Mouse (Mus musculus) midbrain, embryonic 11.5 days (tissue): ENCODE results near the gene 5830473C10Rik. TPM values are rescaled to one million over a fixed set of nuclear protein-coding genes. Genes with fewer than 3 reads are reported as not detected.

Experiments used
- ATAC-seq: fragments of 200-750 bp; cut with Nextera tagmentation; 2 replicates; pipeline ENCODE4 v1.8.0; 2017; ENCODE audit warnings: moderate TSS enrichment, moderate library complexity; ENCODE audit not compliant: low FRiP score
- DNase-seq: peaks from one replicate; pipeline ENCODE4 v3.0.0; 2015; ENCODE audit warnings: low spot score; ENCODE audit errors: missing footprints
- H3K27ac ChIP-seq: fragments of 300-500 bp; sonication (generic); 2 replicates; pipeline ENCODE4 v1.5.1; 2014; ENCODE audit warnings: low read depth, low read length
- H3K27me3 ChIP-seq: fragments of 300-500 bp; sonication (generic); 2 replicates; pipeline ENCODE4 v1.6.1; 2014; ENCODE audit warnings: mild to moderate bottlenecking, low read length, moderate library complexity, mixed read lengths; ENCODE audit not compliant: control insufficient read depth, insufficient read depth
- H3K36me3 ChIP-seq: fragments of 300-500 bp; sonication (generic); 2 replicates; pipeline ENCODE4 v1.6.1; 2014; ENCODE audit warnings: mild to moderate bottlenecking, low read length, moderate library complexity, mixed read lengths; ENCODE audit not compliant: control insufficient read depth, insufficient read depth
- H3K4me1 ChIP-seq: fragments of 300-500 bp; sonication (generic); 2 replicates; pipeline ENCODE4 v1.6.1; 2014; ENCODE audit warnings: low read length; ENCODE audit not compliant: control insufficient read depth, insufficient read depth
- H3K4me2 ChIP-seq: fragments of 300-500 bp; sonication (generic); 2 replicates; pipeline ENCODE4 v1.6.1; 2014; ENCODE audit warnings: mild to moderate bottlenecking, moderate library complexity
- H3K4me3 ChIP-seq: fragments of 300-500 bp; sonication (generic); 2 replicates; pipeline ENCODE4 v1.5.1; 2014; ENCODE audit warnings: low read depth, low read length
- H3K9ac ChIP-seq: fragments of 300-500 bp; sonication (generic); 2 replicates; pipeline ENCODE4 v1.6.1; 2014; ENCODE audit warnings: low read length
- H3K9me3 ChIP-seq: fragments of 300-500 bp; sonication (generic); 2 replicates; pipeline ENCODE4 v1.6.1; 2016; ENCODE audit warnings: low read length; ENCODE audit not compliant: control insufficient read depth
- WGBS: fragments of 180-500 bp; shearing (Covaris S2); extraction: QIAGEN DNeasy Blood & Tissue Kit; methylation state at CpG from one replicate; pipeline ENCODE4 v1.1.7; 2014; 5-methylcytosine and 5-hydroxymethylcytosine counted together
- polyA plus RNA-seq: library from polyadenylated mRNA; unstranded; fragments of >200 nt; fragmentation: Nextera tagmentation; extraction: Ambion mirVana; gene quantifications from 2 replicates; pipeline ENCODE4 v1.2.1, GENCODE M21; 2014

5830473C10Rik gene
- not detected in 2 replicates for polyA plus RNA-seq

DNA sequence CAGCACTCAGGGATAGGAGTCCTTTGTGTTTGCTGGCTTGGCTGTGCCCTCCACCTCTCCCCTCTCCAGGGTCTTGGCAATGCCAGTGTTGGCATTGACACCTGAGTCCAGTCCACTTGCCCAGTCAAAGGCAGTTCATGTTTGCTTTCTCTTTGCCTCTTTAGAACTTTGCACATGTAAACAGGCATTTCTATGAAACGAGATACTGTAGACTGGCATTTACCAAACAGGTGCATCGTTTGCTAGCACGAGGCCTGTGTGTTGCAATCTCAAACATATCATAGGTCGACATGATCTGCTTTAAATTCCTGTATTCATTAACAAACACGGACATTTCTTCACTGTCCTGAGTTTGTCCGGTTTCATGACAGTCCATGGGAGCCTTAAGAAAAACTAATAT lies at the start of gene 5830473C10Rik:
5830473C10Rik (plus strand) TSS at position 365 of the 400 bp plus-strand sequence.
- Histone ChIP-seq H3K9ac (no peak within 1 kb of the TSS), H3K27me3 (no peaks in the 10 kb centered on the region), H3K4me2 (no peak within 1 kb of the TSS), H3K9me3 (no peaks in the 10 kb centered on the region), H3K36me3 (no peaks in the 10 kb centered on the region), H3K4me3 (no peak within 1 kb of the TSS), H3K4me1 (no peaks in the 10 kb centered on the region), H3K27ac (no peak within 1 kb of the TSS)
- 91% methylated on average over 6 of the region's 6 CpGs for WGBS
- no peak for ATAC-seq
- no peak for DNase-seq

DNA sequence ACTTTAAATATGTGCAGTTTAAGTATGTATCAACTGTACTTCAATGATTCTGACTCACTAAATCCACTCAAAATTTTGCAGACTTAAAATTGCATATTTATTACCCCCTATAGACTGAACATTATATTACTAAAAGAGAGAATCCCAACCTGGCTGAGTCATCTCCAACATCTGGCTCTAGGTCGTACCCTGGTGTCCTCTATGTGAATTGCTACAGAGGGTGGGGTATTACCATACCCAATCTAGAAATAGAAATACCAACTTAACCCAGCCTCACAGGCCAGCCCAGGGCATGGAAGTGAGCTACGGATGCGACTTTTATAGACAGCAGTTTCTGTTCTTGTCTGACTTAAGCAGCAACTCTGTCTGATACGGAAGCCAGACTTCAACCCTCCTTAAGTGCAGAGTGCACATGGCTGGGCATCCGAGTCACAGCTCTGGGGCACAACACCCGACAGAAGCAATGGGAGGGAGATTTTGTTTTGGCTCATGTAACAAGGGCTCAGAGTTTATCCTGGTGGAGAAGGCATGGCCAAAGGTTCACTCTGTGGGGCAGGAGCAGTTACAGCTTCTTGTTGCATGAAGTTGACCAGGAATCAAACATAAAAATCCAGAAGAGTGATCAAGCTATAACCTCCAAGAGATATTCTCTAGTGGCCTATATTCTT lies 48.5 kb upstream of the 5830473C10Rik start:
- no peak for ATAC-seq
- no peaks in the 10 kb centered on the region for H3K36me3 ChIP-seq
- 80% methylated on average over 6 of the region's 6 CpGs for WGBS

DNA sequence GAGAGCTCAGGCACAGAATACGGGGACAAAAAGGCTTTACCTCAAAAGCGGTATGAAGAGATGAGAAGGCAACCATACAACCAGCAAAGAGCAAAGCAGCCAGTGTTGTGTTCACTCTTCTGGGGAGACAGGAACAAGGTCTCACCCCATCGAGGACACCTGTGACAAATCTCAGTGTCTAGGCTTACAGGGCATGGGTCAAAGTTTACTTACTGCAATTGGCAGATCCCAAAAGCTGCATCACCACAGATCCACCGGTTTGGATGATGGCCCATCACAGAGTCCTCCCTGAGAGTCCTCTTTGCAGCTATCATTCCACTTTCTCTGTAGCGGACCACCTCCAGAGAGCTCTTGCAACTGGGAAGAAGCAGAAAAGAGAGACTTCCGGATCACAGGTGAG lies 45.3 kb upstream of the 5830473C10Rik start:
- WGBS: 85% methylated on average over 6 of the region's 6 CpGs
- H3K4me2 ChIP-seq: no peak overlapping the region
- ATAC-seq (no peak), DNase-seq (no peak)
- no peaks in the 10 kb centered on the region for H3K36me3 ChIP-seq
- no peaks in the 10 kb centered on the region for H3K4me1 ChIP-seq
- H3K9me3 ChIP-seq: no peaks in the 10 kb centered on the region
- H3K4me3 ChIP-seq: no peak overlapping the region
- no peak overlapping the region for H3K27ac ChIP-seq
- no peak overlapping the region for H3K9ac ChIP-seq
- no peaks in the 10 kb centered on the region for H3K27me3 ChIP-seq

More for the DNA sequence above, 48.5 kb upstream of the 5830473C10Rik start:
- Histone ChIP-seq H3K9me3 (no peaks in the 10 kb centered on the region), H3K4me1 (0 out of 2 replicates have a peak, but pooled peaks cover under 1% of the 10 kb centered on the region), H3K27me3 (no peaks in the 10 kb centered on the region), H3K4me2 (no peak overlapping the region), H3K9ac (no peak overlapping the region), H3K4me3 (no peak overlapping the region), H3K27ac (no peak overlapping the region)
- DNase-seq: no peak

DNA sequence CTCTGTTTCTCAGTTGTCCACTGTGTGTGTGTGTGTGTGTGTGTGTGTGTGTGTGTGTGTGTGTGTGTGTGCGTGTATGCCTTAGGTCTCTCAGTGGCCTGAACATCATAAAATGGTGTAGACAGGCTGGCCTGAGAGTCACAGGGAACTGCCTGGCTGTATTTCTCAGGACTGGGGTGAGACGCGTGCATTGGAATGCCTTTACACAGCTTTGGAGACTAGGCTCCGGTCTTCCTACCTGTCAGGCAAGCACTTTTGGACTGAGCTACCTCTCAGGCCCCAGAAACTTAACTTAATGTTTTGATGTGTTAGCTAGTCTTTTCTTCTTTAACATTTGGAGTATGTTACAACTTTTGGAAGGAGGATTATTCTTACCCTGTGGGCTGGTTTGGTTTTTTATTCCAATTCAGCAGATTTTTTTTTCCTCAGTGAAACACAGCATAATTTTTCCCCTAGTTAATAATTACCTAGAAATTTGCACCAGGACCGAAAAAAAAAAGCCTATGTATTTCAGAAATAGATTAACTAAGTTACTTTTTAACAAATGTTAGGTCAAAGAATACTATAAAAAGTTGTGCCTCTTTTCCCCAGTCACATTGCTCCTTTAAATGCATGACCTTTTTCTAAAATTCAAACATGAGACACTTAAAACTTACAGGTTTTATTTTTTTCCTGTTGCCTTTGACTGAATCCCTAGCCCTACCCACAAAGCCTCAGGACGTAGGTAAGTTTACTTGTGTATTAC lies 42.4 kb upstream of the 5830473C10Rik start, which contains the start of gene Afm:
Afm (plus strand) TSS at position 577 of the 745 bp plus-strand sequence.
- Histone ChIP-seq H3K9me3 (no peaks in the 10 kb centered on the region), H3K4me3 (no peak within 1 kb of the TSS), H3K4me1 (no peaks in the 10 kb centered on the region), H3K27me3 (no peaks in the 10 kb centered on the region), H3K9ac (no peak within 1 kb of the TSS), H3K36me3 (no peaks in the 10 kb centered on the region), H3K4me2 (no peak within 1 kb of the TSS), H3K27ac (no peak within 1 kb of the TSS)
- 93% methylated on average over 6 of the region's 6 CpGs for WGBS
- ATAC-seq: no peak
- DNase-seq: no peak

DNA sequence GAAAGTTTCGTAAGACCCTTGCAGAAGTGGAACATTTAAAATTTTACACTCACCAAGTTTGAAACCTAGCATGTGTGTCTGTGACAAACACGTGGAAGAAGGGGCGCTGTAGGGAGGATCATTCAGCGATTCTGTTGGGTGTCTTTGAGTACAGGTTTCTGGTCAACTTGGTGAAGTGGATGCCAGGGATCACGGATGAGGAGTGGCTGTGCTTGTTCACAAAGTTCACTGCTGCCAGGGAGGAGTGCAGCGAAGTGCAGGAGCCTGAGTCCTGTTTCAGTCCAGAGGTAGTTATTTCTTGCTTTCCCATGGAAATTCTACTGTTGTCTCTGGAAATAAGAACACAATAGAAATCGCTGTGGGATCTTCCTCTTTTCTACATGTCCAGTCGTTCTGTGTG lies 9.7 kb upstream of the 5830473C10Rik start:
- H3K9me3 ChIP-seq: no peaks in the 10 kb centered on the region
- ATAC-seq: no peak
- H3K4me2 ChIP-seq: no peak overlapping the region
- no peak for DNase-seq
- H3K27me3 ChIP-seq: no peaks in the 10 kb centered on the region
- no peak overlapping the region for H3K4me3 ChIP-seq
- WGBS: 85% methylated on average over 8 of the region's 8 CpGs
- H3K4me1 ChIP-seq: no peaks in the 10 kb centered on the region
- no peak overlapping the region for H3K9ac ChIP-seq
- no peaks in the 10 kb centered on the region for H3K36me3 ChIP-seq
- no peak overlapping the region for H3K27ac ChIP-seq

DNA sequence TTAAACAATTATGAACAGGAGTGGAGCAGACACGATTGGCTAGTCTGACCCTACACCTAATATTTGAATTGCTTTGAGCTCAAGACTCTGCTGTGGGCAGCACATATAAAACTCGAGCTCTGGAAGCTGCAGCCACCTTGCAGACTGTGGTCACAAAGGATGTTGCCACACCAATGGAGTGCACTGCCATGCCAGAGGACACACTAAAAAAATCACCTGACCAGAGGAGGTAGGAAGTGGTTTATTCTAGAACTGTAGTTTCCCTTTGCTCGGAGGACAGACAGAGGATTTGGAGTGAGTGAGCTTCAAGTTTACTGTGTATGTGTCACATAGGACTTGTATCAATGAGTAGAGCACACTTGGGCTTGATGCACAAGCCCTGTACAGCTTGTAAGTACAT lies 4.9 kb upstream of the 5830473C10Rik start:
- no peaks in the 10 kb centered on the region for H3K27me3 ChIP-seq
- H3K27ac ChIP-seq: no peak overlapping the region
- no peaks in the 10 kb centered on the region for H3K9me3 ChIP-seq
- no peak for ATAC-seq
- no peak for DNase-seq
- no peaks in the 10 kb centered on the region for H3K4me1 ChIP-seq
- H3K4me2 ChIP-seq: no peak overlapping the region
- H3K36me3 ChIP-seq: no peaks in the 10 kb centered on the region
- no peak overlapping the region for H3K9ac ChIP-seq
- 76% methylated on average over 3 of the region's 3 CpGs for WGBS
- no peak overlapping the region for H3K4me3 ChIP-seq

DNA sequence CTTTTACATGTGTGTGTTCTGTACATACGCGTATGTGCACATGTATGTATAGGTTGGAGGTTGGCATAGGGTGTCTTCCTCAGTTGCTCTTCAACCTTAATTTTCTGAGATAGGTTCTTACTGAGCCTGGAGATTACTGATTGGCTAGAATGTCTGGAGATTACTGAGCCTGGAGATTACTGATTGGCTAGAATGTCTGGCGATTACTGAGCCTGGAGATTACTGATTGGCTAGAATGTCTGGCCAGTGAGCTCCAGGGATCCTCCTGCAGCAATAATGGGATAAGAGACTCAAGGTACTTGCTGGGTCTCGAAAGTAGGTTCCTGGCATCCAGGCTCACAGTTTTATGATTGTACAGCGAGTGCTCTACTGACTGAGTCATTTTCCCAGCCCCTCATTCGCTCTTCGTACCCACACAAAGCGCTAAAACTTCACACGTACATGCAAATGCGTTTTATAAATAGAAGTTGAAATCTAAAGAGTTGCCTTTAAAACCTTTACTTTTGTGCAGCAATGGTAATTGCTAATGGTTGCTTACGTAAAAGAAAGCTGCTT lies 891 bp downstream of the 5830473C10Rik start:
- Histone ChIP-seq H3K27me3 (no peaks in the 10 kb centered on the region), H3K4me1 (no peaks in the 10 kb centered on the region), H3K36me3 (no peaks in the 10 kb centered on the region), H3K9ac (no peak overlapping the region), H3K4me2 (no peak overlapping the region), H3K27ac (no peak overlapping the region), H3K9me3 (no peaks in the 10 kb centered on the region), H3K4me3 (no peak overlapping the region)
- DNase-seq (no peak), ATAC-seq (no peak)
- 95% methylated on average over 11 of the region's 11 CpGs for WGBS

DNA sequence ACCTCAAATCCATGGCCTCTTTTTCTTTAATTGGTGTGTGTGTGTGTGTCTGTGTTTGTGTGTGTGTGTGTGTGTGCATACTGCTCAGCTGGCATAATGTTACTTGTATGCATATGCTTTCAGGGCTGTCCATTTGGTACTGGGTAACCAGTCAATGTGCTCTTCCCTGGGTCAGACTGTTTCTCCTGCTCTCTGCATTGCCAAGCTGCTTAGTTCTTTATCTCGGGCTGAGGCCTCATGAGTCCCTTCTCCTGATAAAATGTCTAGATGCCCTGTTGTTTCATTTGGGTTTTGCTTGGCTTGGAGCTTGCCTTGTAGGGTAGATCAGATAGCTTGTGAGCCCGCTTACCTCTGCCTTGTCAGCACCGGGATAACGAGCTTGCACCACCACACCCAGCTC lies 2.0 kb downstream of the 5830473C10Rik start:
- H3K9me3 ChIP-seq: no peaks in the 10 kb centered on the region
- H3K4me1 ChIP-seq: no peaks in the 10 kb centered on the region
- no peak overlapping the region for H3K4me3 ChIP-seq
- no peaks in the 10 kb centered on the region for H3K36me3 ChIP-seq
- no peak overlapping the region for H3K9ac ChIP-seq
- DNase-seq: no peak
- ATAC-seq: no peak
- H3K4me2 ChIP-seq: no peak overlapping the region
- H3K27ac ChIP-seq: no peak overlapping the region
- no peaks in the 10 kb centered on the region for H3K27me3 ChIP-seq
- WGBS: 91% methylated on average over 4 of the region's 4 CpGs

DNA sequence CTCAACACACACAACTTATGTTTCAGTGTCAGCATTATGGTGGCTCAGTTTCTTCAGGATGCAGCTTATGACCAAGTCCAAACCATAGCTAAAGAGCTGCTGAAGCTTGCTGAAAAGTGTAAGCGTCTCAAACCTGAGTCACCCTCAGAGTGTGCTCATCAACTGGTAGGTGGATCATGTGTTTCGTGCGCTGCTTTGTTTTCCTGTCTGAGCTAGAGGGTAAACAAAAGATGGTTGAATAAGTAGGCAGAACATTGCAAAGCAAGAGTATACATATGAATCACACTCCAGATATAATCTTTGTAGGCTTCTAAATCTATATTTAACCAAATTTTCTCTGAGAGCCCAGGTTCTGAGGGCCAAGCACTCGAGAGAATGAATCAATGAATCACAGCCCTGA lies 3.3 kb downstream of the 5830473C10Rik start:
- no peak for ATAC-seq
- Histone ChIP-seq H3K4me3 (no peak overlapping the region), H3K27ac (no peak overlapping the region), H3K36me3 (no peaks in the 10 kb centered on the region), H3K27me3 (no peaks in the 10 kb centered on the region), H3K9ac (no peak overlapping the region), H3K9me3 (no peaks in the 10 kb centered on the region), H3K4me1 (no peaks in the 10 kb centered on the region), H3K4me2 (no peak overlapping the region)
- no peak for DNase-seq
- WGBS: 90% methylated on average over 4 of the region's 4 CpGs
